Mouse (Mus musculus) heart, embryonic 12.5 days (tissue): Measurements from ENCODE around the gene Lmo1. TPM values are rescaled to one million over a fixed set of nuclear protein-coding genes. Genes with fewer than 3 reads are reported as not detected.
"Not testable (repeated sequence)": the region's sequence is repeated elsewhere in the genome, so short reads cannot be mapped to it uniquely, and the experiment has no call there.

ENCODE experiments used
- ATAC-seq: fragments of 200-750 bp; cut with Nextera tagmentation; 2 replicates; pipeline ENCODE4 v1.8.0; 2017; ENCODE audit warnings: moderate TSS enrichment, moderate library complexity; ENCODE audit not compliant: insufficient number of reproducible peaks, low FRiP score
- H3K27ac ChIP-seq: fragments of 300-500 bp; sonication (generic); 2 replicates; pipeline ENCODE4 v1.5.1; 2016; ENCODE audit warnings: mild to moderate bottlenecking, moderate library complexity; ENCODE audit not compliant: poor library complexity, severe bottlenecking
- H3K27me3 ChIP-seq: fragments of 300-500 bp; sonication (generic); replicated peaks from 2 replicates; pipeline ENCODE4 v1.6.1; 2016; ENCODE audit warnings: mild to moderate bottlenecking, moderate library complexity
- H3K36me3 ChIP-seq: fragments of 300-500 bp; sonication (generic); 2 replicates; pipeline ENCODE4 v1.6.1; 2016; ENCODE audit warnings: mild to moderate bottlenecking, moderate library complexity
- H3K4me1 ChIP-seq: fragments of 300-500 bp; sonication (generic); replicated peaks from 2 replicates; pipeline ENCODE4 v1.6.1; 2016; ENCODE audit warnings: mild to moderate bottlenecking
- H3K4me2 ChIP-seq: fragments of 300-500 bp; sonication (generic); 2 replicates; pipeline ENCODE4 v1.6.1; 2016; ENCODE audit warnings: mild to moderate bottlenecking, moderate library complexity
- H3K4me3 ChIP-seq: fragments of 300-500 bp; sonication (generic); 2 replicates; pipeline ENCODE4 v1.5.1; 2016; ENCODE audit warnings: mild to moderate bottlenecking
- H3K9ac ChIP-seq: fragments of 300-500 bp; sonication (generic); 2 replicates; pipeline ENCODE4 v1.6.1; 2016; ENCODE audit warnings: mild to moderate bottlenecking, moderate library complexity
- H3K9me3 ChIP-seq: fragments of 300-500 bp; sonication (generic); replicated peaks from 2 replicates; pipeline ENCODE4 v1.6.1; 2016; ENCODE audit warnings: mild to moderate bottlenecking, moderate library complexity
- WGBS: fragments of 180-500 bp; shearing (Covaris S2); methylation state at CpG from one replicate; pipeline ENCODE4 v1.1.7; 2016; 5-methylcytosine and 5-hydroxymethylcytosine counted together
- polyA plus RNA-seq: library from polyadenylated mRNA; unstranded; fragments of >200 nt; fragmentation: Nextera tagmentation; extraction: Ambion mirVana; gene quantifications from 2 replicates; pipeline ENCODE4 v1.2.1, GENCODE M21; 2016

Gene Lmo1
- polyA plus RNA-seq, 1 experiment from 2014 or later = 1.6 TPM

- no peak overlapping the region for H3K4me3 ChIP-seq
- ATAC-seq = no peak
- no peak overlapping the region for H3K27ac ChIP-seq
- no peak overlapping the region for H3K4me2 ChIP-seq
- no peaks in the 10 kb centered on the region for H3K27me3 ChIP-seq
- H3K9ac ChIP-seq = no peak overlapping the region
- WGBS = 78% methylated on average over 3 of the region's 3 CpGs
- no peaks in the 10 kb centered on the region for H3K4me1 ChIP-seq
- no peaks in the 10 kb centered on the region for H3K9me3 ChIP-seq
- H3K36me3 ChIP-seq = no peaks in the 10 kb centered on the region
Measured at GRCm38 (mm10) chr7:109101167-109101566, 73.8 kb downstream of the Lmo1 start.

DNA sequence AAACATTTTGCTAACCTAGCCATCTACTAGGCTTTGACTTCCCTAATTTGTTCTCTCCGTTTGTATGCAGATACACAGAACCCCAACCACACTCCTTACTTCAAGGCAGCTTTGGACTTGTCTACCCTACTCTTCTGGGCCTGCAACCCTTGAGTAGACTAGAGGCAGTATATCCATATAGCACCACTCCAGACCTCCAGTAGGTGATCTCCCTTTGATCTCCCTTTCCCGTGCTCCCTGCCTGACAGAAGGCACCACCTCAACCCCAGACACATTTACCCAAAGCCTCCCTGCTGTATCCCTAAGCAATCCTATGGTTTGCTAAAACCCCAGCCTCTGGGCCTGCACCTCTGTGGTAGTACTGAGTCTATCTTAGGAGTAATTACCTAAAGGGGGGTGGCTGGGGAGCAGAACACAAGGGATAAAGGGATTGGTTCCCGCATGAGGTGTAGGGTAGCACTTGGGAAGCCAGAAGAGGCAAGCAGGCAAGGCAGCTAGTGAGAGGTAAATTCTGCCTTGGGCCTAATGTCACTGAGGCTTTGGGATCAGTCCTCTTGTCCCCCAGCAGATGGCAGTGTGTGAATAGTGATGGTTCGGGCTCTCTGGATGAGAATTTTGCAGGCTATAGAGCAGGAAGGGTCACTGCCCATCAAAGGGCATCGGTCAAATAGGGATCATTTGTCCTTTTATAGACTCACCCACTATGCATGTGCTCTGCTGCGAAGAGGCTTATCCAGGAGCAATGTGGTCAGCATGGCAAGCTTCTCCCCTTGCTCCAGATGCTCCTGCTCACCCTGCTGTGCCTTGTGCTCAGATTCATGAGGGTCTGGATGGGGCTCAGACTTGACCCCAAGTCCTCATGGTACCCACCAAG lies 76.6 kb downstream of the Lmo1 start:
- Histone ChIP-seq H3K27ac (no peak overlapping the region), H3K9ac (no peak overlapping the region), H3K9me3 (no peaks in the 10 kb centered on the region), H3K4me2 (no peak overlapping the region), H3K36me3 (no peaks in the 10 kb centered on the region), H3K4me1 (no peaks in the 10 kb centered on the region), H3K4me3 (no peak overlapping the region), H3K27me3 (no peaks in the 10 kb centered on the region)
- ATAC-seq = peak; percentile 62; the same call in 1 of the 2 replicates
- WGBS = 31% methylated on average over 6 of the region's 6 CpGs

DNA sequence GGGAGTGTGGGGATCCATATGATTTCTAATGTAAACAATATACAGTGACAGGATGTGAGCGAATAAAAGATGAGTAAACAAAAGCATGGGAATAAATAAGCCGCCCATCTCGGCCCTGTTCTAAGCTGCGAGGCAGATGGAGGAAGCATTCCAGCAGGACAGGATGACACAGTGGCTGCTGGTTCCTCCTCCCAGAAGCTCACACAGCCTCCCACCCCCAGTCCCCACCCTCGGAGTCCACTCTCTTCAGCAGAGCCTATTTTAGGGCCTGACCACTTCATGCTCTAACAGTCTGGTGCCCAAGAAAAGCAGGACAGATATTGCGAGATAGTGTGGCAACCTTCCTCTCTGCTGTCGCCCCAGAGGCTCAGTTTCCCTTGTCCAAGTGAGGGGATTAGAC lies 77.8 kb downstream of the Lmo1 start:
- no peaks in the 10 kb centered on the region for H3K27me3 ChIP-seq
- H3K9ac ChIP-seq = no peak overlapping the region
- H3K4me2 ChIP-seq = no peak overlapping the region
- ATAC-seq = 0 out of 2 replicates have a peak, but pooled peaks have one; percentile 36
- no peaks in the 10 kb centered on the region for H3K4me1 ChIP-seq
- 56% methylated on average over 7 of the region's 7 CpGs for WGBS
- H3K4me3 ChIP-seq = no peak overlapping the region
- no peak overlapping the region for H3K27ac ChIP-seq
- H3K36me3 ChIP-seq = no peaks in the 10 kb centered on the region
- no peaks in the 10 kb centered on the region for H3K9me3 ChIP-seq

GRCm38 (mm10) chr7:109096618-109097017 lies 78.4 kb downstream of the Lmo1 start:
- ATAC-seq = peak; percentile 80
- H3K4me3 ChIP-seq = no peak overlapping the region
- no peaks in the 10 kb centered on the region for H3K36me3 ChIP-seq
- H3K4me1 ChIP-seq = no peaks in the 10 kb centered on the region
- no peaks in the 10 kb centered on the region for H3K9me3 ChIP-seq
- H3K4me2 ChIP-seq = no peak overlapping the region
- no peaks in the 10 kb centered on the region for H3K27me3 ChIP-seq
- no peak overlapping the region for H3K27ac ChIP-seq
- 64% methylated on average over 4 of the region's 4 CpGs for WGBS
- H3K9ac ChIP-seq = no peak overlapping the region

GRCm38 (mm10) chr7:109094294-109094693 lies 80.7 kb downstream of the Lmo1 start:
- Histone ChIP-seq H3K36me3 (no peaks in the 10 kb centered on the region), H3K4me2 (no peak overlapping the region), H3K4me3 (no peak overlapping the region), H3K4me1 (no peaks in the 10 kb centered on the region), H3K27ac (no peak overlapping the region), H3K9me3 (no peaks in the 10 kb centered on the region), H3K27me3 (no peaks in the 10 kb centered on the region), H3K9ac (no peak overlapping the region)
- ATAC-seq = no peak
- no CpG with 5 or more reads among the region's 7 CpGs for WGBS

- H3K27me3 ChIP-seq, H3K4me1 ChIP-seq, H3K9ac ChIP-seq, H3K27ac ChIP-seq, H3K4me3 ChIP-seq, H3K9me3 ChIP-seq, ATAC-seq, H3K4me2 ChIP-seq, H3K36me3 ChIP-seq: not testable (repeated sequence)
- no CpG with 5 or more reads among the region's 2 CpGs for WGBS
Measured at GRCm38 (mm10) chr7:109091316-109091715, 83.7 kb downstream of the Lmo1 start.

Other genes starting within 250 kb of the Lmo1 start
- gene Nlrp10, start 245.0 kb downstream of the Lmo1 start, polyA plus RNA-seq = 8.0 and 8.1 TPM in 2 replicates
- 50.3 and 52.1 TPM in 2 replicates for gene Eif3f, start 240.8 kb downstream of the Lmo1 start, polyA plus RNA-seq
- 0.54 and 0.61 TPM in 2 replicates for gene Tub, start 224.9 kb downstream of the Lmo1 start, polyA plus RNA-seq
- 0.94 and 1.5 TPM in 2 replicates for gene Ric3, start 91.9 kb downstream of the Lmo1 start, polyA plus RNA-seq